Mouse (Mus musculus) liver, postnatal 0 days (tissue): Measurements from ENCODE around the gene Stx1b. TPM values are rescaled to one million over a fixed set of nuclear protein-coding genes. Genes with fewer than 3 reads are reported as not detected.
"Not testable (repeated sequence)": the region's sequence is repeated elsewhere in the genome, so short reads cannot be mapped to it uniquely, and the experiment has no call there.

ENCODE experiments used
- ATAC-seq: fragments of 200-750 bp; cut with Nextera tagmentation; 2 replicates; pipeline ENCODE4 v1.8.0; 2017; ENCODE audit warnings: mild to moderate bottlenecking, moderate library complexity
- DNase-seq: peaks from one replicate; pipeline ENCODE4 v3.0.0-alpha.2; 2016
- H3K27ac ChIP-seq: fragments of 300-500 bp; sonication (generic); 2 replicates; pipeline ENCODE4 v1.5.1; 2014; ENCODE audit warnings: antibody characterized with exemption, moderate library complexity, mild to moderate bottlenecking, low read depth
- H3K27me3 ChIP-seq: fragments of 300-500 bp; sonication (generic); 2 replicates; pipeline ENCODE4 v1.6.1; 2014; ENCODE audit warnings: low read length, control low read depth, mixed read lengths; ENCODE audit not compliant: insufficient read depth
- H3K36me3 ChIP-seq: fragments of 300-500 bp; sonication (generic); replicated peaks from 2 replicates; pipeline ENCODE4 v1.6.1; 2014; ENCODE audit warnings: mild to moderate bottlenecking, control low read depth, low read length, moderate library complexity, mixed read lengths; ENCODE audit not compliant: insufficient read depth
- H3K4me1 ChIP-seq: fragments of 300-500 bp; sonication (generic); 2 replicates; pipeline ENCODE4 v1.6.1; 2014; ENCODE audit warnings: antibody characterized with exemption, mild to moderate bottlenecking, control low read depth; ENCODE audit not compliant: insufficient read depth
- H3K4me2 ChIP-seq: fragments of 300-500 bp; sonication (generic); 2 replicates; pipeline ENCODE4 v1.6.1; 2014; ENCODE audit warnings: low read depth, mild to moderate bottlenecking, low read length, moderate library complexity, mixed read lengths
- H3K4me3 ChIP-seq: fragments of 300-500 bp; sonication (generic); 2 replicates; pipeline ENCODE4 v1.5.1; 2014; ENCODE audit warnings: low read depth, low read length
- H3K9ac ChIP-seq: fragments of 300-500 bp; sonication (generic); replicated peaks from 2 replicates; pipeline ENCODE4 v1.6.1; 2014; ENCODE audit warnings: mild to moderate bottlenecking, moderate library complexity
- H3K9me3 ChIP-seq: fragments of 300-500 bp; sonication (generic); 2 replicates; pipeline ENCODE4 v1.6.1; 2016; ENCODE audit warnings: mild to moderate bottlenecking, control low read depth, low read length, mixed read lengths
- CTCF ChIP-seq: sonication (generic); IDR thresholded peaks from 2 replicates; pipeline ENCODE4 v1.5.1; 2016; ENCODE audit warnings: antibody characterized with exemption, low read depth
- EP300 ChIP-seq: IDR thresholded peaks from 2 replicates; pipeline ENCODE4 v1.6.1; 2016; ENCODE audit warnings: antibody characterized with exemption, low read depth, mild to moderate bottlenecking
- WGBS: fragments of 180-500 bp; shearing (Covaris S2); extraction: QIAGEN DNeasy Blood & Tissue Kit; methylation state at CpG from one replicate; pipeline ENCODE4 v1.1.7; 2014; ENCODE audit not compliant: insufficient replicate concordance; 5-methylcytosine and 5-hydroxymethylcytosine counted together
- polyA plus RNA-seq: library from polyadenylated mRNA; unstranded; fragments of >200 nt; fragmentation: Nextera tagmentation; extraction: Ambion mirVana; gene quantifications from 2 replicates; pipeline ENCODE4 v1.2.1, GENCODE M21; 2015

Gene Stx1b
- polyA plus RNA-seq, 1 experiment from 2014 or later = 0.48 TPM

DNA sequence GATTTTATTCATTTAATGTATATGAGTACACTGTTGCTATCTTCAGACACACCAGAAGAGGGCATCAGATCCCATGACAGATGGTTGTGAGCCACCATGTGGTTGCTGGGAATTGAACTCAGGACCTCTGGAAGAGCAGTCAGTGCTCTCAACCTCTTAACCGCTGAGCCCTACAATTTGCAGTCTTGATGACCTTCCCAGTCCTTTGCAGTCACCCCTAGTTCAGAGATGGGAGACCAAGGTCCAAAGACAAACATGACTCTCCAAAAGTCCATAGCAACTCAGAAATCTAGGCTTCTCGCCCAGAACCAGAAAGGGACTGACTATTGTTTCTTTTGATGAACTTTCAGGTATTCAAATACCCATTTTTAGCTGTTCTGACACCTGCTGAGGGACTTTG, 15.7 kb upstream of the Stx1b start:
- H3K4me3 ChIP-seq, DNase-seq, H3K9ac ChIP-seq, H3K27me3 ChIP-seq, ATAC-seq, H3K9me3 ChIP-seq: not testable (repeated sequence)
- 77% methylated on average over 2 of the region's 2 CpGs for WGBS
- TF ChIP-seq CTCF = 0 out of 2 replicates have a peak, but pooled peaks have one; percentile 13
- Histone ChIP-seq H3K36me3 (peaks cover 20% of the 10 kb centered on the region), H3K27ac (0 out of 2 replicates have a peak overlapping the region, but pooled peaks have one; percentile 90), H3K4me1 (peaks cover 14% of the 10 kb centered on the region), H3K4me2 (0 out of 2 replicates have a peak overlapping the region, but pooled peaks have one; percentile 97)

DNA sequence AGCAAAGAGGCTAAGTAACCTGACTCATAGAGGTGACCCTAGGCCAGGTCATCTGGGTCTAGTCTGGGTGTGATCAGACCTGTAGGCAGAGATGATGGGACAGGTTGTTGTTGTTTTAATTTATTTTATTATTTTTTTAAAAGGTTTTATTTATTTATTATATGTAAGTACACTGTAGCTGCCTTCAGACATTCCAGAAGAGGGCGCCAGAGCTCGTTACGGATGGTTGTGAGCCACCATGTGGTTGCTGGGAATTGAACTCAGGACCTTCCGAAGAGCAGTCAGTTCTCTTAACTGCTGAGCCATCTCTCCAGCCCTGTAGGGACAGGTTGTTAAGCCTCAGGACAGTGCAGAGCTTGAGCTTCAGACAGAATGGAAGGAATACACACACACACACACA, 13.5 kb upstream of the Stx1b start:
- H3K36me3 ChIP-seq, H3K9me3 ChIP-seq, ATAC-seq, H3K4me2 ChIP-seq, H3K4me3 ChIP-seq, H3K27me3 ChIP-seq, H3K27ac ChIP-seq, DNase-seq, H3K9ac ChIP-seq: not testable (repeated sequence)
- WGBS = 79% methylated on average over 4 of the region's 4 CpGs
- H3K4me1 ChIP-seq = peaks cover 14% of the 10 kb centered on the region

DNA sequence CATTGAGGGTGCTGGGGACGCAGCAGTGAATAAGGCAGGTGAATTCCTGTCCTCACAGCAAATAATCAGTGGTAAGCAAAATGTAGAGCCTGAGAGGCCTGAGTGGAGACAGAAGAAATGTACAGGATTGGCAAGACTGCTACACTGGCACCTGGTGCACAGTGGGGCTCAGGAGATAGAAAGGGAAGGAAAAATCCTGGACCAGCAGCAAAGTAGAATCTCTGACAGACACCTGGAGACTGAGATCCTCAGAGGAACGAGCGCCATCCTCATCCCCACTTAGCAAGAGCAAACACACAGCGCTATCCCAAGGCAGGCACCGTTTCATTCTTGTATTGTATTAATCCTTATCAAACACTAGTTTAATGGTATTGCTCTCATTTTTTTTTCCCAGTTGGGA, 13.1 kb upstream of the Stx1b start:
- Histone ChIP-seq H3K9ac (no peak overlapping the region), H3K4me2 (no peak overlapping the region), H3K4me3 (no peak overlapping the region), H3K4me1 (peaks cover 10% of the 10 kb centered on the region), H3K27me3 (no peaks in the 10 kb centered on the region), H3K9me3 (no peaks in the 10 kb centered on the region), H3K36me3 (no peaks in the 10 kb centered on the region), H3K27ac (no peak overlapping the region)
- ATAC-seq (no peak), DNase-seq (no peak)
- no peak for TF ChIP-seq EP300
- no peak for TF ChIP-seq CTCF
- whole genome bisulfite sequencing = 84% methylated on average over 5 of the region's 5 CpGs

DNA sequence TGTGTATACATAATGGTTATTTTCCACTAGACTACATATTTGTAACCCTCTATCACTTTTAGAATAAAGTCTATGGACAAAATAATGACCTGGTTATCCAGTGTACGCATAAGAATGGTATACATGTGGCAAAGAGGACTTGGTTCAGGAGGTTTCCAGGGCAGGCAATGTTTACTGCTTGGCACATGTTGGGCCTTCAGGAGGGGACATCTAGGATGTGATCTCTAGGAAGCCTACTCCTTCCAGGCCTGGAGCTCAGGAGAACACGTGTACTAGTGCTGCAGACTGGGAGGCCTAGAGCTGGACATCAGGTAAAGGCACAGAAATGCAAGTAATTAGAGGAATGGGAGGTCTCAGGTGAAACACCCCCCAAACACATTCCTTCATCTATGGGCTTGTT, 11.2 kb upstream of the Stx1b start:
- no peaks in the 10 kb centered on the region for H3K27me3 ChIP-seq
- H3K9me3 ChIP-seq = no peaks in the 10 kb centered on the region
- no peak for ATAC-seq
- H3K9ac ChIP-seq = no peak overlapping the region
- TF ChIP-seq EP300 (no peak), CTCF (no peak)
- H3K4me3 ChIP-seq = no peak overlapping the region
- 78% methylated on average over 2 of the region's 2 CpGs for WGBS
- no peak for DNase-seq
- no peak overlapping the region for H3K4me2 ChIP-seq
- H3K4me1 ChIP-seq = 0 out of 2 replicates have a peak, but pooled peaks cover 2% of the 10 kb centered on the region
- no peaks in the 10 kb centered on the region for H3K36me3 ChIP-seq
- no peak overlapping the region for H3K27ac ChIP-seq

DNA sequence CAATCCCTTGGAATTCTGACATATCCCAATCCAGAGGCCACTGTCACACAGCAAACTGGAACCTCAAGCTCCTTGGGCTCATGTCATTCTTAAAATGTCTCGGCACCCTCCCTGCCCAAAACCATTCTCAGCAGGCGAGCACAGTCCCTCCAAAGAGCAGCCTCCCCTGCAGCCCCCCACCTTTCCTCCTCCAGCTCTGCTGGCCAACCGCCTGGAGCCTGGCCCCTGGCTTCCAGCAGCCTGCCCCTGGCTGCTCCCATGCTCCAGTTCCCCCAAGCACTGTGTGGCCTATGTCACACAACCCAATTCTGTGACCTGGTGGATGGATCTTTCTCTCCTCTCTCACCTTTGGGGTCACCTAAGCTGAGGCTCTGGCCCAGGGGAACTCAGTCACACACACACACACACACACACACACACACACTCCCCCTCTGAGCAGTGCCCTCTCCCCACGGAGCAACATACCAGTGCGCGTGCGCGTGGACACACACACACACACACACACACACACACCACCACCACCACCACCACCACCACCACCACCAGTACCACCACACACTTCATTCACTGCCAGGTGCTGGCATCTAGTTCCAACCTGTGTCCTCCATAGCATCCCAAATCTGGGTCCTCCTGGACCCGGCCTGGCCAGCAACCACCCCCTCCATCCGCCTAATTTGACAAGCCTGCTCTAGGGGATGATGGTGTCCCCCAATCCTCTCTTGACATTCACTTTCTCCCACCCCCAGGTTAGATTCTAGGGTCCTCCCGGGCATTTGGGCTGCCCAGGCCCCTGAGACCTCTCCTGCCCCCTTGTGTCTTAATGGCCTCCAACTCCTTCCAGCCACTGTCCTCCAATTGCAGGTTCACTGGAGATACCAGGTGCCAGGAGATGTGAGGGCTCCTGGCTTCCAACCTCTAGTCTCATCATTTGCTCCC, 845 bp downstream of the Stx1b start:
- no peaks in the 10 kb centered on the region for H3K4me1 ChIP-seq
- peaks cover 5% of the 10 kb centered on the region; the same call in 1 of the 2 replicates for H3K27me3 ChIP-seq
- no peak overlapping the region for H3K4me3 ChIP-seq
- 71% methylated on average over 11 of the region's 11 CpGs for WGBS
- H3K27ac ChIP-seq = no peak overlapping the region
- no peak overlapping the region for H3K9ac ChIP-seq
- H3K4me2 ChIP-seq = peak overlapping the region; percentile 48
- no peaks in the 10 kb centered on the region for H3K9me3 ChIP-seq
- DNase-seq (no peak), ATAC-seq (no peak)
- no peaks in the 10 kb centered on the region for H3K36me3 ChIP-seq
- peak; percentile 12; the same call in 1 of the 2 replicates for TF ChIP-seq CTCF
- no peak for TF ChIP-seq EP300

DNA sequence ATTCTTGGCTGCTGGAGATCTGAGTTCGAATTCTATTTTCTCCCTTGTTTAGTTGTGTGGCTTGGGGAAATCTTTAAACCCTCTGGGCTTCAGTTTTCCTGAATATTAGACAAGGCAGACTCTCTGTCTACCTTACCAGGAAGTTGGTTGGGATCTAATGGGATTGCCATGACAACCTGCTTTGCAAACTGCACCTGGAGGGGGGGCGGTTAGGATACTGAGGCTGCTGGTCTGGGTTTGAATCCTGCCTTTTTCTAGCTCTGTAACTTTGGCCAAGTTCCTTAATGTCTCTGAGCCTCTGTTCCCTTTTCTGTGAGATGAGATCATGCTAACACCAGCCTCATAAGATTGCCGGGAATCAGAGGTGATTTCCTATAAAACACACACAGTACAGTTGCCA, 1.9 kb downstream of the Stx1b start:
- H3K4me2 ChIP-seq = no peak overlapping the region
- H3K4me3 ChIP-seq = no peak overlapping the region
- no peaks in the 10 kb centered on the region for H3K9me3 ChIP-seq
- H3K36me3 ChIP-seq = no peaks in the 10 kb centered on the region
- no peak for ATAC-seq
- no peak overlapping the region for H3K27ac ChIP-seq
- no peaks in the 10 kb centered on the region for H3K4me1 ChIP-seq
- H3K9ac ChIP-seq = no peak overlapping the region
- 69% methylated on average over 3 of the region's 3 CpGs for WGBS
- TF ChIP-seq CTCF = no peak
- TF ChIP-seq EP300 = no peak
- DNase-seq = no peak
- peaks cover 5% of the 10 kb centered on the region; the same call in 1 of the 2 replicates for H3K27me3 ChIP-seq
